Mouse (Mus musculus) retina, adult 2 months (tissue): ENCODE measurements around the gene Pdzrn4.
"Not testable (repeated sequence)": the region's sequence is repeated elsewhere in the genome, so short reads cannot be mapped to it uniquely, and the experiment has no call there.

ENCODE experiments used
- DNase-seq: peaks from one replicate; pipeline ENCODE4 v3.0.0-alpha.2; 2012; ENCODE audit warnings: low read depth, low spot score

Pdzrn4 gene

DNA sequence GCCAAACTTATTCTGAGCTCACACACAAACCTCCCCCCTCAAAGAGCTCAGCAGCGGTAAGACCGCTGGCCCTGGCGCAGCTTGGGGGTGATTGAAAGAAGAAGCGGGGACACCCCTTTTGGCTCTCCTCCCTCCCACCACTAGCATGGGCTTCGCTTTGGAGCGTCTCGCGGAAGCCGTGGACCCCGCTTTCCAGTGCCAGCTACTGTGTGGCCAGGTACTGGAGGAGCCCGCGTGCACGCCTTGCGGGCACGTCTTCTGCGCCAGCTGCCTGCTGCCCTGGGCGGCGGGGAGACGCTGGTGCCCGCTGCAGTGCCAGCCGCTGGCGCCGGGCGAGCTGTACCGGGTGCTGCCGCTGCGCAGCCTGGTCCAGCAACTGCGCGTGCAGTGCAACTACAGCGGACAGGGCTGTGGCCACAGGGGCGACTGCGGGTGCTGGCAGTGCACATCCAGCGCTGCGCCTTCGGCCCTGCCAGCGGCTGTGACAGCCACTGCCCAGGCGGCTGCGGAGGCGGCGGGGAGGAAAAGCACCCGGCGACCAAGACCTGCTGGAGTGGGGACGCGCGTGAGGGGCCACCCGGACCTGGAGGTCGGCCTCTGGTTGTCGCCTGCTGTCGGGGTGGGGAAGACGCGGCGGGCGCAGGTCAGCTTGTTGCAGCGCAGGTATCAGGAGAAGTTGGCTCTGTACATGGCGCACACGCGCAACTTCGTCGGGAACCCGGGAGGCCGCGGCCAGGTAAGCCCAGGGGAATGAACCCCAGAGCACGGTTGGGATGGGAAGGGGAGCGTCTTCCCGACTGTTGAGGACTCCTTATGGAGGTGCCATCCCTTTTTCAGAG lies at the start of gene Pdzrn4:
Gene Pdzrn4, plus strand, starts transcription at position 112 of the 839 bp plus-strand sequence.
- DNase-seq, result no peak

DNA sequence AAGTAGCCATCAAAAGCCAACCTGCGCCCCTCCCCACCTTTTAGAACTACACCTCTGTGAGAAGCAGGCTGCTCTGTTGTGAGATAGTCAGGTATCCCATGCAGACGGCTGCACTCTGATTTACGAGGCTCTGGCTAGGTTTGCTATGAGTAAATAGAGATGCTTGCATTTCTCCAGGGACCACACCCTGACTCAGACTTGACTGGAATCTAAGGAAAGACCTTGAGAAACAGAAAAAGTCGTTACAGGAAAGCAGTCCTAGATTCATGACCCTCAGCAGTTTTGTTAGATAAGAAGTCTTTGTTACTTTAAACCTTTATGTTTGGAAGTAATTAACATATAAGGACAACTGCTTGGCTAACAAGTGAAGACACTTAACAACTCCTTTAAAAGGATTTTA lies 49.3 kb upstream of the Pdzrn4 start:
- DNase-seq, result no peak

DNA sequence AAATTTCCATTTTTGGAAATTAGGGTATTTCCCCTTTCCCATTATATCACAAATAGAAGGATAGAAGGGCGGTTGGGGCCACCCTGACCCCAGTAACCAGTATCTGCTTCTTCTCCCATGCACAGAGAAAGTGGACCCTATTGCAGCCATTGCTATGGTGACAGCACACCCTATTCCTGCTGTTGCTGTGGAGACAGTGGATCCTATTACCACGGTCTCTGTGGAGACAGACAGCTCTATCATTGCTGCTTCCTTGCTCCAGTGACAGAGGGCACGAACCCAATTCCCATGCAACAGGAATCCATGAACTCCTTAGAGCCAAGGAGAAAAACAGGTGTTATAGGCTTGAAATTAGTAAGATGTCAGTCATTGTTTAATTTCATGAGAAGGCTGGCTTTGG lies 48.8 kb upstream of the Pdzrn4 start:
- no peak for DNase-seq

DNA sequence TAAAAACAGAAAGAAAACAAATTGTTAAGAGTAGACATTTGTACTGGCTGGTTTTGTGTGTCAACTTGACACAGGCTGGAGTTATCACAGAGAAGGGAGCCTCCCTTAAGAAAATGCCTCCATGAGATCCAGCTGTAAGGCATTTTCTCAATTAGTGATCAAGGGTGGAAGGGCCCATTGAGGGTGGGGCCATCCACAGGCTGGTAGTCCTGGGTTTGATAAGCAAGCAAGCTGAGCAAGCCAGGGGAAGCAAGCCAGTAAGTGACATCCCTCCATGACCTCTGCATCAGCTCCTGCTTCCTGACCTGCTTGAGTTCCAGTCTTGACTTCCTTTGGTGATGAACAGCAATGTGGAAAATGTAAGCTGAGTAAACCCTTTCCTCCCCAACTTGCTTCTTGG lies 48.2 kb upstream of the Pdzrn4 start:
- not testable (repeated sequence) for DNase-seq

DNA sequence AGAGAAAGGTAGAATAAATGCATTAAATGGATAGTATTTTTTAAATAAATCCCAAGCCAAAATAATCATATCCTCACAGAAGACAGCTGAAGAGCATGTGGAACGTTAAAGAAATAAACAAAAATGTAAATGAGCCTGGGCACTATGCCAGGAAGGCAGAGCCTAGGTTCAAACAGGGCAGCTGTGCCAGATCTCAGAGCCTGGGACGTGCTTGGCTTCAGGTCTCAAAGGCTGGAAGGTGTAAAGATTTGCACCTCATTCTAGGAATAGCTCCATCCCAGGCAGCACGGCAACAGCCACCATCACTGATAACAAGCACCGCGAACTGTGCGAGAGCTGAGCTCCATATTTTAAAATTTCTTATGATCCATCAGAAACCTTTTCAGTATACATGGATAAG lies 32.5 kb upstream of the Pdzrn4 start:
- DNase-seq, result no peak

DNA sequence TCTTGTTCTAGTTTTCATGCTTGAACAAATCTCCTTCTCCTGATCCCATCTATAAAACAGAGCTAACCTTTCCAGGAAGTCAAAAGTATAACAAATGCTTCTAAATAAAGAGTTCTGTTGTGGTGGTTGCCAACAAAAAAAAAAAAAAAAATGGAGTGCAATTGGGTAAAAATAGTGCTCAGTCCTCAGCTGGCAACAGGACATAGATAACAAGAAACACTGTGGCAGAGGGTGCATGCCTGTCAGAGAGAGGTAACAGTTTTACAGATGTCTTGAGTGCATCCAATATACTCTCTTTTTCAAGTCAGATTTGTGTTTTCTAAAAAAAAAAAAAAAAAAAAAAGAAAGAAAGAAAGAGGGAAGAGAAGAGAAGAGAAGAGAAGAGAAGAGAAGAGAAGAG lies 32.1 kb upstream of the Pdzrn4 start:
- no peak for DNase-seq

DNA sequence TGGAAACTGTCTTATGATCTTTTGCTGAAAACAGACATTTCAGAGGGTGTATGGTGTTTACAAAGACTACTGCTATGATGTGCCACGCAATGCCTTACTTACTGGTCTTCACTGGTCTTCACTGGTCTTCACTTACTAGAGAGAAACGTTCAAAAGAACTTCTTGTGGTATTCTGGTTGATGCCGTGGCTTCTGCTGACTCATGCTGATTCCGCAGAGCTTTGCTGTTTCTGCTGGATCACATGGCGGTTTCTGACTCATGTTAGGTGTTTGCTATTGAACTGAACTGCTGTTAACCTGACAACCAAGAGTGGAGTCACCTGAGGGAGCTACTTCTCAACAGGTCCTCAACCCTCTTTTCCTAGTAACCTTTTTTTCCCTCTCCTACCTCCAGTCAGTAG lies 1.9 kb upstream of the Pdzrn4 start:
- no peak for DNase-seq

DNA sequence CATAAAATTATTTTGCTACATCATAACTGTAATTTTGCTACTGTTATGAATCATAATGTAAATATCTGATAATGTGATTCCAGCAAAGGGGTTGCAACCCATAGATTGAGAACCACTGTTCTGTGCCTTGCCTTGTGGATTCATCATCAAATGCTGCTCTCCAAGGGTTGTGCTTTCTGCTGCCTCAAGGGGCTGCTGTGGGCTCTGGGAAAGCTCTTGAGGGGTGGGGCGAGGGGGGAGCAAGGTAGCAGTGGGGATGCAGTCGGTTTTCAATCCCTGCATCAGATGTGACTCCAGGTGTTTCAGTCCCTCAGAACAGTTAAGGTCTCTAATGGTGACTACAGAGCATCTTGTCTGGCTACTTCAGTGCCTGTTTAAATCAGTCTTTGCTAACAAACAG lies 2.1 kb downstream of the Pdzrn4 start:
- no peak for DNase-seq

DNA sequence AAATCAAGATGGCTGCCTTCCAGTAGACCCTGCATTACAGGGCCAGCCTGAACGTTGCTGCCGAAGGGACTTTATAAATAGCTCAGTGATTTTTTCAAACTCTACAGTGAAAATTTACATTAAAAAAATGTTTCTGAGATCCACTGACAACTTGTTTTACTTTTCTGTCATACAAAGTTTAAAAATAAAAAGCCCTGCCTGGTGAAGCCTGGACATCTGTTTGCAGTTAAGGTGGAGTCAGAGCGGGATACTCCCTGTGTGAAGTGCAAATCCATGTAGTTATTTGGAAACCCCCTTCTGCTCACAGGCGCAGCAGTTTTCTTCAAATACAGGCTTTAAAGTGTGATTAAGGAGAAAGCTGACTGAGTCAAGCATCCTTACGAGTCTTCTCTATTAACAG lies 2.6 kb downstream of the Pdzrn4 start:
- no peak for DNase-seq

DNA sequence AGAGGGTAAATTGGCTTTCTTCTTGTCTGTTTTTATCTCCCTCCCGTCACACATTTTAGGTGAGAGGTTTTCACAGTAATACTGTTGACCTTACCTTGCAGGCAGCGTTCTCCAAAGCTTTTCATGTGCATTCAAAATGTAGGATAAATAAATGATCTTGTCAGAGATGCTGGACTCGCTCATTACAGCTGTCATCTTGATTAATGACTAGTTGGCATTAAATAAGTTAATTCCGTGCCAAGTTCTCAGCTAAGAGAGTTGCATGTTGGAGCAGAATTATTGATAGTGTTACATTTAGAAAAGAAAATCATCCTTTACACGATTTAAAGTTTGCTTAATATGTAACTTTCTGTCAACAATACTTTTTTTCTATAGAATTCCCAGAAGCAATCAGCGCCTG lies 4.9 kb downstream of the Pdzrn4 start:
- DNase-seq, result no peak

DNA sequence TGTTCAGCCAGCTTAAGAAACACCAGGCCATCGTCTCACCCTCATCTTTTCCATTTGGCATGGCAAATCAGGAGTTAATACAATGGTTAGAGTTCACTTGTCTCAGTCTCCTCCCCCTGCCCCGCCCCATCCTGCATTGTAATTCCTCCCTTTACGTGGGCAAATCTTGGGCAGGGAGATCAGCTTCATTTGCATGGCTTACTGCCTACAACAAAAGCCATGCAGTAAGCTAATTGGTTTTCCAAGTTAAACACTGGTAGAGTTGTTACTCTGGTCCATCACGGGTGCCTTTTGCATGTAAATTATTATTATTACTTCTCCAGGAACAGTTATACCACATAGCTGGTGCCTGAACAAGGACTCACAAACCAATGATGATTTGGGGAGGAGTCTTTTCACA lies 18.6 kb downstream of the Pdzrn4 start:
- no peak for DNase-seq

DNA sequence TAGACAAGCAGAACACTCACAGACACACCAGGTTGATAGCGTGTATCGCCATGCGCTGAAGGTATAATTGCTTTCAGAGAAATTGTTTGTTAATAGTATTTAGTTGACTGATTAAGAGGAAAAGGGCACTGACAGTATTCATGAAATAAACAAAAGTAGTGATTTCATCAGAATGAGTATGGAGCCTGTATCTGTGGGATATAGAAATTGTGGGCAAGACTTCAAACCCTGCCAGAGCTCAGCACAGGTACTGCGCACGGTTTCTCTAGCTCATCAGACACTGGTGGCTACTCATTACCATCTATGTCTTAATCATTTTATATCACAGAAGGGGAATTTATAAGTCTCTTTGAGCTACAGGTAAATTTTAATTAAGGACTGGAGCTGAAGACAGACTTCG lies 19.5 kb downstream of the Pdzrn4 start:
- no peak for DNase-seq

DNA sequence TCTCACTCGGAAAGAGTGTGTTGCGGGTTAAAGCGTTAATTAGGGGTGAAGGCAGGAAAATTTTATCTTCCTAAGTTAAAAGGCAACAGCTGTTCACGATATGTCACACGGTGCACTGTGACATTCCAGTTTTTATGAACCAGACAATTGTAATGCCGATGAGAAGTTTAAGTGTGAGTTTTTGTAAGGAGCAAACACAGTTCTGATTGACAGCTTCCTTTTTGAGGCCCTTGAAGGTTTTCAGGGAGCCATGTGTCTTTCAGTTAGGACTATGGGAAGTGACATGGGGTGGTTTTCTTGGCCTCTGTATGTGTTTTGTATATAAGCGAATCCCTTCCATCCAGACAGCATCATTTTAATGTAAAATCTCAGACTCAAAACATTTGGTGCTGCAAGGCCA lies 20.0 kb downstream of the Pdzrn4 start:
- no peak for DNase-seq

DNA sequence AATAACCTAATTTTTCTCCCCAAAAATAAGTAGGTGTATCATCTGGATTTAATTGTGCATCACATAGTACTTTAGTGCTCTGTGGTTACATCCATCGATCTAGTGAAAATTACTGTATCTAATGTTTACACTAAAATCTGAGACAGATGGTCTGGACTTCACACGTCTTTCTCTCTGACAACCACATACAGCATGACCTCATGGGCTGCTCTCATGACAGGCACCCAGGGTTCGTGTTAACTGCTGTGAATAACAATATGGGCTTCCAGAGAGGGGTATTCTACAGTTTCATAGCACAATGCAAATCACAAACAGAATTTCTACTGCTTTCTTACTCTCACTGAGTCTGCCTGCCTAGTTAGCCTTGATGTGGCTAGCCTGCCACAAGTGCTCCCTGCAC lies 20.4 kb downstream of the Pdzrn4 start:
- DNase-seq, result no peak

DNA sequence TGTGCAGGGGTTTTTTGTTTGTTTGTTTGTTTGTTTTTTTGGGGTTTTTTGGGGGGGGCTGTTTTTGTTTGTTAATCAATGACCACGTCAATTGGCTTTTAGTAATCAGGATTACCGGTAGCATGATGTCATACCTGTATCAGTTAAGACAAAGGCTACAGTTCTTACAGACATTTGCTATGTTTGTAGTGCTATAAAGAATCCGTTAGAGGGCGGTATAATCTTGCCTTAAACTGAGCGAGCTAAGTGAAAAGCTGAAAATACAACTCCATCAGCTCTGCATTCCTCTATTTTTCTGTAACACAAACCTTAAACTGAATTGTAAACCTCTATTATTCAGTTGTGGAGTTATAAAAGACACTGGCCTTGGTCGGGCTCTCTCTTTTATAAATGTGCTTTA lies 37.9 kb downstream of the Pdzrn4 start:
- DNase-seq, result no peak

DNA sequence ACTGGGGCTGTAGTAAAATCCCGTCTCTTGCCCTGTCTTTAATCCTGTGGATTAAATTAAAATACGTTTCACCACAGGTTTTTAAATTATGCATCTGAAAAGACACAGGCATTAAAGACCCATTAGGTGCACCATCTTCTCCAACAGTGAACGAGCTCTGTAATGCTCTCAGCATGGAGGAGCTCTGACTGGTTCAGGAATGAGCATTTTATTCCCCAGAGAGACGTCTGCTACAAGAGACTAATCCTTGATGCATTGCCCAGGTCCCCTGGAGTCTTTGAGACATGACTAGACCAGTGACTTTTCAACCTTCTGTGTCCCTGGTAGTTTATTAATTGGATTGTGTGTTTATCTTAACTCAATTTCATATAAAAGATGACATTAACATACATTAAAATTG lies 38.6 kb downstream of the Pdzrn4 start:
- no peak for DNase-seq

DNA sequence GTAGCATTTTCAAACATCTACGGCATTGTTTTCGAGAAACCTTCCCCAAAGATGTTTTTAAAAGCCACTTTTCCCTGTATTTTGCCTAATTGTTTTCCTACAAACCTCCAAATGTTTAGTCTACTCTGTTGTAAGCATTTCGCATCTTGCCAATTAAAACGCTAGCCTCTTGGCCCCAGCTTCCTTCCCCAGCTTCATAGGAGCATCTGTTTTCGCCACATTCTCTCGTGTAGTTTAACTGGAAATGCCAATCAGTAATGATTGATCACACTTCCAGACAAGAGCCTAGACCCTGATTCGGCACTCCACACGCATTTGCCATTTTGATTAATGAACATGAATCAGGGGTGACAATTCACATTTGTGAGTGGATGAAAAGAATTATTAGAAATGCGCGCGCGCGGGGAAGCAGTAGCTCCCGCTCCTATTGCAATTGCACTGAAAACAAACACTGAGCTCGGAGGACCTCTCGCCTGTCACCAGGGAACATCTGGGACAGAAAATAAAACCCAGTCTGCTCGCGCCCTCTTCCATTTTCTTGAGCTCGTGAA lies 45.0 kb downstream of the Pdzrn4 start:
- DNase-seq, result no peak

DNA sequence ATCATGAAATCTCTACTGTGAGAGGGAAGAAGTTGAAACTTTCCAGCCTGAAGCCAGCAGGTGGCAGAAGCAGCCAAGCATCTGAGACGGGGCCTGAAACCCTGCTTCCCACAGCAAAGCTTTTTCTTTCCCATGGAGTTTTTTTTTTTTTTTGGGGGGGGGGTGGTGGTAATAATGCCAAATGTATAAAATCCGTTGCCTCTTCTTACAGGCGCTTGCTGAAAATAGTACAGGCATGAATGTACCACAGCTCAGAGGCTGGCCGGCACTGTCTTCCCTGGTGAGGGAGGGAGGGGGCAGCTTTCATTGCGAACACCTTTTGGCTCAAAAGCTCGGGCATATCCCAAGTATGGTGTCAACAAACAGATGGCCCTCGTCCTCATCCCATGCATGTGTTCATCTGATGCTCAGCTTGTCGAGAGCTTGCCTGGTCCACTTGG lies 51.0 kb downstream of the Pdzrn4 start:
- DNase-seq, result no peak

DNA sequence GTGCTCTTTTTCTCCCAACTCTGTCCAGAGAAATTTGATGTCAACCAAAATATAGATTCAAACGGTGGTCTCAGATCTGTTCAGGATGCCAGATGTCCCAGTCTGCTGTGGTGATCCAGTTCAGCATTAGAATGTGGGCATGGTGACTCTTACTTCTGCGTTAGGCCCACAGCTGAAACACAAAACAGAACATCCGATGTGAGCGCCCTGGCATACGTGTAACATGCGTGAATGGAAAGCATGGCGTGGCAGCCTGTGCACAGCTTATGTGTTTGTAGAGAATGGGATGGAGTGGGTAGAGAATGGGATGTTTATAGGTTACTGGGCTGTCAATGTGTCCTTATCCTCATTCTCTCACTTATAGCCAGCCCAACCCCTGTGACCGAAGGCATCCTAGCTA lies 52.4 kb downstream of the Pdzrn4 start:
- DNase-seq, result no peak

DNA sequence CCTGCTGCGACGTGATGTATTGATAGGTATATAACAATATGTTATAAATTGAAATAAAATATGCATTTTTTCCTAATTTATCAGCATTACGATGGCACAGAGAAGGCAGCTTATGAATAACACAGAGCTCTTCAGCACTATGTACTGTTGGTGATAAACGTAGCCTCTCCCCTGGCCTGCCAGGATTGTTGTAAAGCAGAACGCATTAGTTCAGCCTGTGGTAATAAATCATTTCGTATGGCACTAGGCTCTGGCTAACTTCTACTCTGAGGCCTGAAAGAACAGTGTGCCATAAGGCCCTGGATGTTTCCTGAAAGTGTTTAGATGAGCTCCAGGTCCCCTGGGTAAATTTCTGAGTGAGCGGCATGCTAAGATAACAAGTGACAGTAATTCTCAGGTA lies 55.9 kb downstream of the Pdzrn4 start:
- DNase-seq, result no peak

DNA sequence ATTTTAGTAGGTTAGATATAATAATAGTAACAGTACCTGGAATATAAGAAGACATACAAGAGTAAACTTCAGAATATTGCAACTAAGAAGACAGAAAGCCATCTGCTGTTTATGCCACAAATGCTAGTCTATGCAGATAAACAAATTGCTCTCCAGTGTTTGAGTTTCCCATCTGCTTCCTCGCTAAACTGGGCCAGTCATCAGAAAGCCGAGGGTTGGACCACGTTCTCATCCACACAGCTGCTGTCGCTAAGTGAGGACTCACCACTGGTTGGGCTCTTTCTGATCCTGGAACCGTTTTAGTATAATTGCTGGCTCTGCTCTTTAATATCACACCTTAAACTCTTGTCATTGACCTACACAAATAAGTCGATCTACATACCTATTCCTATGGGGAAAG lies 85.5 kb downstream of the Pdzrn4 start:
- no peak for DNase-seq

DNA sequence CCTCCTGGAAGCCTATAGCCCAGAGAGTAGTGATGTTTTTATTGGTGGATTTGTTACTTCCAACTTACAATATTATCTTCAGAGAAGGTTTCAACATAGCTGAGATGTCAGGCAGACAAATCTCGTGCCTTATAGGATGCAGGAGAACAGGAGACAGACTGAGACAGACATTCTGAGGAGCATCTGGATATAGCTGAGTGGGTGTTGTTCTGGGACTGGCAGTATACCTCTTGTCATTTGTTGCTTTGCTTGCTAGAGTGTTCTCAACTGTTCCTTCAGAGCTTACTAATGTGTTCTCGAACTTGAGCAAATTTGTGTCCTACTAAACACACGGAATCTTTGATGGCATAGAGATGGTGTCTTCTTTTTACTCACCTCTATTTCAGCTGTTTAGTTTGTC lies 94.7 kb downstream of the Pdzrn4 start:
- DNase-seq, result no peak

DNA sequence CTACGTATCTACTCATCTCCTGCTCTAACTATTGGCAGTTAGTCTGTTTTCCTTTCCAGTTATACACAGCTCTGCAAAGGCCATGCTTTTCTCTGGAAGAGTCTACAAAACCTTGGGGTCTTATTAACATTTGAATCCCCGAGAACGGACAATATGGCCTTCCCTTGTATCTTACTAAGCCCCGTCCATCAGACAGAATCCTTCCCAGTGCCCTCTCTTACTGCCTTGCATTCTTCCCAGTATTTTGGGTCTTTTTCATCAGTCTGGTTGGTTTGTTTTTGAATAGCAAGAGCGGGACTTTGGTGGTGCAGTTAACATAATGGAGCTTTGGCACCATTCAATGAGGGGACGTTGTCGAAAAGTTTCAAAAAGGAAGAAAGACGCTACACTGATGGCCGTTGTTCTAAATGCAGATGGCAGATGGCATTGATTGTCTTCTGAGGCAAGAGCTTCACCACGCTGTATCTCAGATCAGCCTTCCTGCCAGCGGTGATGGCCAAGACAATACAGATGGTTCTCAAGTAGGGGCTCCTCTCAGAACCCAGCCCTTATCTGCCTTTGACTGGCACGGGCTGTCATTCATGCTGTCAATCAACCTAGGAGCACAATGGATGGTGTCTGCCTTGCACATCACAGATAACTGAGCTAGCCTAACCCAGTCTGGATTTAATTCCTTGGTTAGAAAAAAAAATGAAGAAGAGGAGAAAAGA lies 98.9 kb downstream of the Pdzrn4 start:
- no peak for DNase-seq
